Mouse (Mus musculus): Measurements from ENCODE around the gene Shcbp1l. TPM values are rescaled to one million over a fixed set of nuclear protein-coding genes. Genes with fewer than 3 reads are reported as not detected.

The Shcbp1l gene
- total and polyA plus RNA-seq, 2 experiments: not detected

DNA sequence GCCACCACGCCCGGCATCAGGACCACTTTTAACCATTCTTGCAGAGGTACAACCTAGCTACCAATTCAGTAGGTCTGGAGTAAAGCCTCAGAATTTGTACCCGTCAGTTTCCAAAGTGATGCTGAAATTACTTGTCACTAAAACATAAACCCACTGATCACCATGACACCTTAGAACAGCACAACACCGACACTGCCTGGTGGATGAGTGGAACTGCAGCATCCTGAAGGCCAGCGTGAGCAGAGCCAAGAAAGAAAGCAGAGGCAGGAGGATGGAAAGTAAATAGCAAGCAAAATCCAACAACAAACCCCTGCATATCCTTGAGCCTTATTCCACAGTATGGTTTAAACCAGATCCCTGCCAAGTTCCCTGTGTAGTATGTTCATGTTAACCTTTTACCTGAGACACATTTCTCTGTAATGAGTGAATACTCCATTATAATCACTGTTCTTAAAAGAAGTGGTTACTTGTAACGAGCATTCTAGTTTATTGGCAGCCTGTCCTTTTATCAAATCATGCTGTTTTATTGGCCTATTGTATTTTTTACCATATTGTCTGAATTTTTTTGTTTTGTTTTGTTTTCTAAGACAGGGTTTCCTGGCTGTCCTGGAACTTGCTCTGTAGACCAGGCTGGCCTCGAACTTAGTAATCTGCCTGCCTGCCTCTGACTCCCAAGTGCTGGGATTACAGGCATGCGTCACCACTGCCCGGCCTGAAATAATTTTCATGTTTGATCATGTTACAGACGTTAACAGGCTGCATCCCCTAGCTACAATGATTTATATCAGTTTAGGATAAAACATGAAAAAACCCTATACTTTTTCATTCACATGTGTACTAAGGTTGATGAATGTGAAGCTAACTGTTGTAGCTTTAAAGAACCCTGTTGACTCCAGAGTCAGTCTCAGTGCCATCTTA, 26.5 kb downstream of the Shcbp1l start:
- H3K36me3 ChIP-seq (ENCODE audit: control insufficient read depth, insufficient read depth, low read length): peaks cover 14% of the 10 kb centered on the region; the same call in 1 of the 2 replicates
- H3K4me1 ChIP-seq (ENCODE audit: control insufficient read depth, insufficient read depth, low read length): no peaks in the 10 kb centered on the region
- no peak overlapping the region for H3K27ac ChIP-seq (replicated peaks; ENCODE audit: insufficient read depth, low read depth, low read length)
- TF ChIP-seq POLR2A (IDR thresholded peaks at IDR 0.05; ENCODE audit: extremely low read depth, insufficient read depth, low read length) (no peak), CTCF (IDR thresholded peaks at IDR 0.05; ENCODE audit: low read depth, low read length) (peak; percentile 64)
- 82% methylated on average over 10 of the region's 10 CpGs for WGBS
- H3K79me2 ChIP-seq (ENCODE audit: control insufficient read depth, insufficient read depth, low read length): no peaks in the 10 kb centered on the region
- DNase-seq (ENCODE audit: extremely low read depth, low read depth, low spot score): no peak
- no peak overlapping the region for H3K4me3 ChIP-seq (ENCODE audit: insufficient read depth, low read depth, low read length)
- H3K9ac ChIP-seq (ENCODE audit: low read depth, low read length): no peak overlapping the region
- no peaks in the 10 kb centered on the region for H3K27me3 ChIP-seq (ENCODE audit: control insufficient read depth, insufficient read depth, low read length)

GRCm38 (mm10) chr1:153453146-153453642, 28.2 kb downstream of the Shcbp1l start:
- DNase-seq (ENCODE audit: extremely low read depth, low read depth, low spot score): no peak
- Histone ChIP-seq H3K4me1 (ENCODE audit: control insufficient read depth, insufficient read depth, low read length) (no peaks in the 10 kb centered on the region), H3K27ac (replicated peaks; ENCODE audit: insufficient read depth, low read depth, low read length) (no peak overlapping the region), H3K4me3 (ENCODE audit: insufficient read depth, low read depth, low read length) (no peak overlapping the region), H3K36me3 (ENCODE audit: control insufficient read depth, insufficient read depth, low read length) (peaks cover 24% of the 10 kb centered on the region), H3K79me2 (ENCODE audit: control insufficient read depth, insufficient read depth, low read length) (no peaks in the 10 kb centered on the region), H3K27me3 (ENCODE audit: control insufficient read depth, insufficient read depth, low read length) (no peaks in the 10 kb centered on the region), H3K9ac (ENCODE audit: low read depth, low read length) (no peak overlapping the region)
- 95% methylated on average over 3 of the region's 3 CpGs for WGBS
- TF ChIP-seq POLR2A (IDR thresholded peaks at IDR 0.05; ENCODE audit: extremely low read depth, insufficient read depth, low read length) (no peak), CTCF (IDR thresholded peaks at IDR 0.05; ENCODE audit: low read depth, low read length) (no peak)

DNA sequence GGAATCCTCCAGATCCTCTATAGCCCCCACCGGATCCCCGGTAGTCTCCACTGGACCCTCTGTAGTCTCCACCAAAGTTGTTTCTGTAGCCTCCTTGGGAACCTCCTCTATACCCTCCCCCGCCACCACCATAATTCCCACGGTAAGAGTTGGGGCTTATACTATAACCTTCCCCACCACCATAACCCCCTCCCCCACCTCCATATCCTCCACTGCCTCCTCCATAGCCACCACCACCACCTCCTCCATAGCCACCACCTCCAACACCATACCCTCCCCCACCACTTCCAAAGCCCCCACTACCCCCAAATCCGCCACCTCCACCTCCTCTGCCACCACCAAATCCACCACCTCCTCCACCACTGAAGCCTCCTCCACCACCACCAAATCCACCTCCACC, 31.2 kb downstream of the Shcbp1l start:
- Histone ChIP-seq H3K36me3 (ENCODE audit: control insufficient read depth, insufficient read depth, low read length) (peaks cover 48% of the 10 kb centered on the region), H3K27ac (replicated peaks; ENCODE audit: insufficient read depth, low read depth, low read length) (no peak overlapping the region)
- 97% methylated on average over 5 of the region's 5 CpGs for WGBS

DNA sequence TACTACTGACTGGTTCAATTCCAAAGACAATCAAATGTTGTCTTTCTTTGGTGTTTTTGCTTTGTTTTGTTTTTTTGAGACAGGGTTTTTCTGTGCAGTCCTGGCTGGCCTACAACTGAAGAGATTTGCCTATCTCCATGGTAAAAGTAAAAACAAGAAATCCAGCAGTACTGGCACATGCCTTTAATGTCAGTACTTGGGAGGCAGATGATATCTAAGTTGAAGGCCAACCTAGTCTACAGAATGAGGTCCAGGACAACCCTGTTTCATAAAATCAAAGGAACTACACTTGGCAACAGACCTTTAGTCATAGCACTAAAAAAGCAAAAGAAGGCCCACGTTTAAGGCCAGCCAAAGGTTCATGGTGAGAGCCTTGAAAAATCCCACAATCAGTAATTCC, 36.8 kb downstream of the Shcbp1l start:
- 58% methylated on average over 1 of the region's 1 CpGs for WGBS
- peaks cover 69% of the 10 kb centered on the region for H3K36me3 ChIP-seq (ENCODE audit: control insufficient read depth, insufficient read depth, low read length)

More for the DNA sequence above, 31.2 kb downstream of the Shcbp1l start:
- TF ChIP-seq POLR2A (IDR thresholded peaks at IDR 0.05; ENCODE audit: extremely low read depth, insufficient read depth, low read length) (no peak), CTCF (IDR thresholded peaks at IDR 0.05; ENCODE audit: low read depth, low read length) (no peak)
- no peak for DNase-seq (ENCODE audit: extremely low read depth, low read depth, low spot score)
- Histone ChIP-seq H3K9ac (ENCODE audit: low read depth, low read length) (no peak overlapping the region), H3K27me3 (ENCODE audit: control insufficient read depth, insufficient read depth, low read length) (no peaks in the 10 kb centered on the region), H3K4me1 (ENCODE audit: control insufficient read depth, insufficient read depth, low read length) (no peaks in the 10 kb centered on the region), H3K79me2 (ENCODE audit: control insufficient read depth, insufficient read depth, low read length) (no peaks in the 10 kb centered on the region), H3K4me3 (ENCODE audit: insufficient read depth, low read depth, low read length) (no peak overlapping the region)

GRCm38 (mm10) chr1:153479296-153479695, 54.3 kb downstream of the Shcbp1l start:
- DNase-seq (ENCODE audit: extremely low read depth, low read depth, low spot score): no peak
- WGBS: 95% methylated on average over 1 of the region's 1 CpGs
- Histone ChIP-seq H3K36me3 (ENCODE audit: control insufficient read depth, insufficient read depth, low read length) (peaks cover 61% of the 10 kb centered on the region), H3K4me1 (ENCODE audit: control insufficient read depth, insufficient read depth, low read length) (peaks cover 5% of the 10 kb centered on the region; the same call in 1 of the 2 replicates), H3K4me3 (ENCODE audit: insufficient read depth, low read depth, low read length) (no peak overlapping the region), H3K9ac (ENCODE audit: low read depth, low read length) (no peak overlapping the region), H3K79me2 (ENCODE audit: control insufficient read depth, insufficient read depth, low read length) (peaks cover 6% of the 10 kb centered on the region; the same call in 1 of the 2 replicates), H3K27me3 (ENCODE audit: control insufficient read depth, insufficient read depth, low read length) (no peaks in the 10 kb centered on the region), H3K27ac (replicated peaks; ENCODE audit: insufficient read depth, low read depth, low read length) (no peak overlapping the region)
- no peak for TF ChIP-seq POLR2A (IDR thresholded peaks at IDR 0.05; ENCODE audit: extremely low read depth, insufficient read depth, low read length)
- no peak for TF ChIP-seq CTCF (IDR thresholded peaks at IDR 0.05; ENCODE audit: low read depth, low read length)

More for the DNA sequence above, 36.8 kb downstream of the Shcbp1l start:
- Histone ChIP-seq H3K9ac (ENCODE audit: low read depth, low read length) (no peak overlapping the region), H3K4me1 (ENCODE audit: control insufficient read depth, insufficient read depth, low read length) (no peaks in the 10 kb centered on the region), H3K27me3 (ENCODE audit: control insufficient read depth, insufficient read depth, low read length) (no peaks in the 10 kb centered on the region), H3K27ac (replicated peaks; ENCODE audit: insufficient read depth, low read depth, low read length) (no peak overlapping the region), H3K79me2 (ENCODE audit: control insufficient read depth, insufficient read depth, low read length) (no peaks in the 10 kb centered on the region), H3K4me3 (ENCODE audit: insufficient read depth, low read depth, low read length) (no peak overlapping the region)
- no peak for DNase-seq (ENCODE audit: extremely low read depth, low read depth, low spot score)
- TF ChIP-seq CTCF (IDR thresholded peaks at IDR 0.05; ENCODE audit: low read depth, low read length) (no peak), POLR2A (IDR thresholded peaks at IDR 0.05; ENCODE audit: extremely low read depth, insufficient read depth, low read length) (no peak)

Data from liver, adult 2 months (tissue).